Mouse (Mus musculus): ENCODE results near the gene Zmiz1. TPM values are rescaled to one million over a fixed set of nuclear protein-coding genes. Genes with fewer than 3 reads are reported as not detected.
A peak's percentile ranks its signal among the peaks of the same experiment; 100 is the strongest.

The Zmiz1 gene
- polyA plus RNA-seq, 1 experiment from 2014 or later: 57.0 TPM

GRCm38 (mm10) chr14:25686216-25686945, 227.4 kb downstream of the Zmiz1 start:
- no peak overlapping the region for H3K4me2 ChIP-seq (replicated peaks; ENCODE audit: low read depth, low read length)
- H3K36me3 ChIP-seq (ENCODE audit: control insufficient read depth, insufficient read depth, low read length): no peaks in the 10 kb centered on the region
- ATAC-seq (ENCODE audit: low FRiP score): no peak
- H3K4me3 ChIP-seq (ENCODE audit: low read depth, low read length): no peak overlapping the region
- H3K9me3 ChIP-seq (ENCODE audit: control insufficient read depth, low read length): no peaks in the 10 kb centered on the region
- H3K27ac ChIP-seq (ENCODE audit: low read depth, low read length): no peak overlapping the region
- no peaks in the 10 kb centered on the region for H3K4me1 ChIP-seq (replicated peaks; ENCODE audit: control insufficient read depth, insufficient read depth, low read length)
- H3K9ac ChIP-seq (ENCODE audit: low read depth, low read length): no peak overlapping the region
- 82% methylated on average over 7 of the region's 7 CpGs for WGBS
- H3K27me3 ChIP-seq (ENCODE audit: control insufficient read depth, insufficient read depth, low read length): no peaks in the 10 kb centered on the region
- DNase-seq (ENCODE audit: low spot score): no peak

- Histone ChIP-seq H3K27me3 (ENCODE audit: control insufficient read depth, insufficient read depth, low read length) (no peaks in the 10 kb centered on the region), H3K4me1 (replicated peaks; ENCODE audit: control insufficient read depth, insufficient read depth, low read length) (no peaks in the 10 kb centered on the region), H3K9ac (ENCODE audit: low read depth, low read length) (no peak overlapping the region), H3K9me3 (ENCODE audit: control insufficient read depth, low read length) (no peaks in the 10 kb centered on the region), H3K36me3 (ENCODE audit: control insufficient read depth, insufficient read depth, low read length) (no peaks in the 10 kb centered on the region), H3K4me3 (ENCODE audit: low read depth, low read length) (no peak overlapping the region), H3K4me2 (replicated peaks; ENCODE audit: low read depth, low read length) (no peak overlapping the region), H3K27ac (ENCODE audit: low read depth, low read length) (no peak overlapping the region)
- WGBS: 88% methylated on average over 10 of the region's 10 CpGs
- DNase-seq (ENCODE audit: low spot score) (no peak), ATAC-seq (ENCODE audit: low FRiP score) (no peak)
These were observed 228.3 kb downstream of the Zmiz1 start for GRCm38 (mm10) chr14:25686983-25687901.

- ATAC-seq (ENCODE audit: low FRiP score): peak; percentile 48
- Histone ChIP-seq H3K4me2 (replicated peaks; ENCODE audit: low read depth, low read length) (peak overlapping the region; percentile 18; the same call in 1 of the 2 replicates), H3K9me3 (ENCODE audit: control insufficient read depth, low read length) (no peaks in the 10 kb centered on the region), H3K27me3 (ENCODE audit: control insufficient read depth, insufficient read depth, low read length) (no peaks in the 10 kb centered on the region), H3K36me3 (ENCODE audit: control insufficient read depth, insufficient read depth, low read length) (no peaks in the 10 kb centered on the region; the same call in 1 of the 2 replicates), H3K9ac (ENCODE audit: low read depth, low read length) (peak overlapping the region; percentile 42; the same call in 1 of the 2 replicates), H3K4me3 (ENCODE audit: low read depth, low read length) (0 out of 2 replicates have a peak overlapping the region, but pooled peaks have one; percentile 88), H3K27ac (ENCODE audit: low read depth, low read length) (no peak overlapping the region), H3K4me1 (replicated peaks; ENCODE audit: control insufficient read depth, insufficient read depth, low read length) (peaks cover 6% of the 10 kb centered on the region; the same call in 1 of the 2 replicates)
- DNase-seq (ENCODE audit: low spot score): no peak
- 76% methylated on average over 6 of the region's 6 CpGs for WGBS
These were observed 234.4 kb downstream of the Zmiz1 start for GRCm38 (mm10) chr14:25693271-25693887.

GRCm38 (mm10) chr14:25693888-25694568, 235.0 kb downstream of the Zmiz1 start, which contains the start of gene Ppif:
Gene Ppif (plus strand): TSS chr14:25694154.
- Histone ChIP-seq H3K4me2 (replicated peaks; ENCODE audit: low read depth, low read length) (peak within 1 kb of the TSS; percentile 94), H3K9me3 (ENCODE audit: control insufficient read depth, low read length) (no peaks in the 10 kb centered on the region), H3K36me3 (ENCODE audit: control insufficient read depth, insufficient read depth, low read length) (no peaks in the 10 kb centered on the region; the same call in 1 of the 2 replicates), H3K4me1 (replicated peaks; ENCODE audit: control insufficient read depth, insufficient read depth, low read length) (peaks cover 6% of the 10 kb centered on the region; the same call in 1 of the 2 replicates), H3K27me3 (ENCODE audit: control insufficient read depth, insufficient read depth, low read length) (no peaks in the 10 kb centered on the region), H3K9ac (ENCODE audit: low read depth, low read length) (peak within 1 kb of the TSS; percentile 77), H3K27ac (ENCODE audit: low read depth, low read length) (no peak within 1 kb of the TSS), H3K4me3 (ENCODE audit: low read depth, low read length) (peak within 1 kb of the TSS; percentile 88)
- DNase-seq (ENCODE audit: low spot score) (peak; percentile 98), ATAC-seq (ENCODE audit: low FRiP score) (peak; percentile 92)
- under 1% methylated on average over 70 of the region's 70 CpGs for WGBS

GRCm38 (mm10) chr14:25694569-25694897, 235.5 kb downstream of the Zmiz1 start:
- Histone ChIP-seq H3K4me1 (replicated peaks; ENCODE audit: control insufficient read depth, insufficient read depth, low read length) (peaks cover 6% of the 10 kb centered on the region; the same call in 1 of the 2 replicates), H3K4me2 (replicated peaks; ENCODE audit: low read depth, low read length) (peak overlapping the region; percentile 94), H3K9ac (ENCODE audit: low read depth, low read length) (peak overlapping the region; percentile 77), H3K27me3 (ENCODE audit: control insufficient read depth, insufficient read depth, low read length) (no peaks in the 10 kb centered on the region), H3K4me3 (ENCODE audit: low read depth, low read length) (peak overlapping the region; percentile 88), H3K36me3 (ENCODE audit: control insufficient read depth, insufficient read depth, low read length) (peaks cover 2% of the 10 kb centered on the region; the same call in 1 of the 2 replicates), H3K27ac (ENCODE audit: low read depth, low read length) (no peak overlapping the region), H3K9me3 (ENCODE audit: control insufficient read depth, low read length) (no peaks in the 10 kb centered on the region)
- 2% methylated on average over 10 of the region's 10 CpGs for WGBS
- DNase-seq (ENCODE audit: low spot score): peak; percentile 36
- peak; percentile 60 for ATAC-seq (ENCODE audit: low FRiP score)

GRCm38 (mm10) chr14:25695059-25695458, 236.1 kb downstream of the Zmiz1 start:
- Histone ChIP-seq H3K4me3 (ENCODE audit: low read depth, low read length) (peak overlapping the region; percentile 88), H3K4me1 (replicated peaks; ENCODE audit: control insufficient read depth, insufficient read depth, low read length) (peaks cover 6% of the 10 kb centered on the region; the same call in 1 of the 2 replicates), H3K27ac (ENCODE audit: low read depth, low read length) (no peak overlapping the region), H3K9me3 (ENCODE audit: control insufficient read depth, low read length) (no peaks in the 10 kb centered on the region), H3K4me2 (replicated peaks; ENCODE audit: low read depth, low read length) (peak overlapping the region; percentile 94), H3K27me3 (ENCODE audit: control insufficient read depth, insufficient read depth, low read length) (no peaks in the 10 kb centered on the region), H3K9ac (ENCODE audit: low read depth, low read length) (peak overlapping the region; percentile 77; the same call in 1 of the 2 replicates), H3K36me3 (ENCODE audit: control insufficient read depth, insufficient read depth, low read length) (peaks cover 2% of the 10 kb centered on the region; the same call in 1 of the 2 replicates)
- no peak for DNase-seq (ENCODE audit: low spot score)
- no peak for ATAC-seq (ENCODE audit: low FRiP score)
- WGBS: 77% methylated on average over 6 of the region's 6 CpGs

GRCm38 (mm10) chr14:25696356-25696755, 237.4 kb downstream of the Zmiz1 start:
- 75% methylated on average over 2 of the region's 2 CpGs for WGBS
- no peak for DNase-seq (ENCODE audit: low spot score)
- Histone ChIP-seq H3K4me3 (ENCODE audit: low read depth, low read length) (no peak overlapping the region), H3K9me3 (ENCODE audit: control insufficient read depth, low read length) (no peaks in the 10 kb centered on the region), H3K27ac (ENCODE audit: low read depth, low read length) (no peak overlapping the region), H3K27me3 (ENCODE audit: control insufficient read depth, insufficient read depth, low read length) (no peaks in the 10 kb centered on the region), H3K4me2 (replicated peaks; ENCODE audit: low read depth, low read length) (no peak overlapping the region), H3K4me1 (replicated peaks; ENCODE audit: control insufficient read depth, insufficient read depth, low read length) (peaks cover 6% of the 10 kb centered on the region; the same call in 1 of the 2 replicates), H3K9ac (ENCODE audit: low read depth, low read length) (no peak overlapping the region), H3K36me3 (ENCODE audit: control insufficient read depth, insufficient read depth, low read length) (peaks cover 2% of the 10 kb centered on the region; the same call in 1 of the 2 replicates)
- ATAC-seq (ENCODE audit: low FRiP score): no peak

GRCm38 (mm10) chr14:25701986-25702385, 243.0 kb downstream of the Zmiz1 start:
- Histone ChIP-seq H3K36me3 (ENCODE audit: control insufficient read depth, insufficient read depth, low read length) (peaks cover 2% of the 10 kb centered on the region; the same call in 1 of the 2 replicates), H3K27ac (ENCODE audit: low read depth, low read length) (no peak overlapping the region), H3K9me3 (ENCODE audit: control insufficient read depth, low read length) (no peaks in the 10 kb centered on the region), H3K4me2 (replicated peaks; ENCODE audit: low read depth, low read length) (no peak overlapping the region), H3K4me1 (replicated peaks; ENCODE audit: control insufficient read depth, insufficient read depth, low read length) (no peaks in the 10 kb centered on the region), H3K4me3 (ENCODE audit: low read depth, low read length) (no peak overlapping the region), H3K27me3 (ENCODE audit: control insufficient read depth, insufficient read depth, low read length) (no peaks in the 10 kb centered on the region), H3K9ac (ENCODE audit: low read depth, low read length) (no peak overlapping the region)
- DNase-seq (ENCODE audit: low spot score) (peak; percentile 66), ATAC-seq (ENCODE audit: low FRiP score) (0 out of 2 replicates have a peak, but pooled peaks have one; percentile 49)

Data from hindbrain, embryonic 11.5 days (tissue).